Mouse (Mus musculus): Measurements from ENCODE around the gene Dgkg. TPM values are rescaled to one million over a fixed set of nuclear protein-coding genes. Genes with fewer than 3 reads are reported as not detected.

Gene Dgkg
- total RNA-seq, 4 experiments from 2014 or later, result 3.3 to 6.6 (median 5.2) TPM

DNA sequence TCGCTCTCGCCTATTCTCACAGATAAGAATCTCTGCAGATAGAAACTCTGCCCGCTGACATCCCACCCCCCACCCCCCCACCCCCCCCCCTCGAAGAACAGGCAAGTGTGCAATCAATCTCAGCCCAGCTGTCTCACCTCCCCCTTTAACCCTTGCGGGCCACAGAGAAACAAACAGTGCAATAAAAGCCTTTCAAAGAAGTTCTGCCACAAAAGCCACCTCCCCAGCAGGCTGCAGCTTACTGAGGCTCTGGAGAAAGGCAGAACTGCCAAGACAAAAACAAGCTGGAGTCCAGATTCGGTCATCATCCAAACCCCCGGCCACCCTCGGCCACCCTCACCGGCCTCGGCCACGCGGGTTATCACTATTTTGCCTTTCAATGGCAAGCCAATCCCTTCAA is 223.1 kb downstream of the Dgkg start:
- no peak for DNase-seq

DNA sequence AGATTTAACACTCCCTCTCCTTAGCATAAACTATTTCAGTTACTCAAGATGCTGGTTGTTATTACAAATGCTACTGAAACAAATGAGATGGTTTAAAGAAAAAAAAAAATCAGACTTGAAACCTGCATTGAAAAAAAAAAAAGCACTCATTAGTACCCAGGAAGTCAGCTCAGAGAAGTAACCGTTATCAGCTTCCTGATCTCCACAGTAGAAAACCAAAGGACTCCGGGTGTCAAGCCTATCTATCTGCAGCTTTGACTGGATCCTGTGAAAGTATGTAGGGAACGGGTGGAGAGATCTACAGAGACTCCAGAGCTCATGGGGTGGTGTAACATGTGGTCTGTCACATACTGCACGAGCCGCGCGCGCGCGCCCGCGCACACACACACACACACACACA is 225.2 kb downstream of the Dgkg start:
- DNase-seq, result no peak

GRCm38 (mm10) chr16:22431335-22431734 is 225.7 kb downstream of the Dgkg start:
- no peak for DNase-seq

DNA sequence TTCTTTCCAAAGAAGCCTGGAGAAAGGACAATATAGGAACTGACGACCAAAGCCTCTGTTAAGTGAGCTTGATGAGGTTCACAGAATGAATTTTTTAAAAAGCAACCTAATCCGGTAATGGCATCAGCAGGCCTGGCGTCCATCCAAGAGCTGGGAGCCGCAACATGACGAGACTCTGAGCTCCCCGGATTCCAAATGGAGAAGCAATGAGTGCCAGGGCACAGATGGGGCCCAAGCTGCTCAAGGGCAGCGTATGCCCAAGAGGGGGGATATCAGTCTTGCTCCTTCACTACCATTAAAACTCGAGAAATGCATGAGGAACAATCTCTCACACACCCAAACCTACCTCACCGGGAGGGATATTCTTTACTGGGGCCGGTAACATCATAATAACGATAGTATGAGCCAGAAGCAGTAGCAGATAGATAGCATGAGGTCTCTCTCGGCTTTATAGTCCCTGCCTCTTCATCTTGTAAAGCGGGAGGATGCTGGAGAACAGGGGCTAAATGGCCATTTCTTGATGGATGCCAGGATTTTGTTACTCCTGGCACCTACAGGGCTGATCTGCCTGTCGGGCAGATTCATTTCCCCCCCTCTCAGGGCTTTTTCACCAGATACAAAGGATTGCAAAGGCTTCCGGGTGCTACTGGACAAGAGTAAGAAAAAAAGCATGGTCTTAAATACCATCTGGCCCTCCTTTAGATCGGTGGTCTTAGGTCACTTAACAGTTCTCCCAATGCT is 226.6 kb downstream of the Dgkg start:
- no peak for DNase-seq

DNA sequence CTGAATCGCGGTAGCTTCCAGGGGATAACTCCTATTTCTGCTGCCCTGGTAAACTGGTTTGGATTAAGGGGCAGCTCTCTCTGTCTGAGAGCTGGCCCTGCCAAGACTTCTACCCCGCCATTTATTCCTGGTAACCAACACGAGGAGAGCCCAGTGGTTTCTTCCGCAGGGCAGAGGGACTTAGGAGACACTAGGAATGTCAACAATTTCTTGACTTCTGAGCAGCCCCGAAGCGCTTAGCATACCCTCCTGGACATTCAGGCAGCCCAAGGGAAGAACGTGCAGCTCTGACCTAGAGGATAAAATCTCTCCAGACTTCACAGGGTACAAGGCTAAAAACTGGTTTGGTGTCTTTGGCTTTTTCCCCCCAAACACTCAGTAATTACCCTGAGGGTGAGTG is 227.6 kb downstream of the Dgkg start:
- DNase-seq, result no peak

- peak; percentile 40 for DNase-seq
These were observed 228.1 kb downstream of the Dgkg start for GRCm38 (mm10) chr16:22428853-22429341.

DNA sequence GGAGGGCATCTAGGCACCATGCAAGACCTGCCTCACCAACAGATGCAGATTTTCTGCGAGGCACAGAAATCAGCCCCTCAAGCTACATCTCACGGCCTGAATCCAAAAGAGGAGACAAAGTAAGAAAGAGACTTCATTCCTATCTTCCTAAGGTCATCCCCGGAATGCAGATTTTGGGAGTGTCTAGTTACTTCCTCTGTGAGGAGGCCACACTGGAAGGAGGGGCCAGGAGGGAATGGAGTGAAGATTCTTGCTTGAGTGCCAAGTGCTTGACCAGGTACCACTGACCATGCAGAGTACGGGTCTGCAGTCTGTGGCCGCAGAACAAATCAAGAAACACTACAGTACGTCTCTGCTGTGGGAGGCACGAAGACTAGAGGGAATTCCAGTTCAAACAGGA is 230.2 kb downstream of the Dgkg start:
- DNase-seq, result no peak

DNA sequence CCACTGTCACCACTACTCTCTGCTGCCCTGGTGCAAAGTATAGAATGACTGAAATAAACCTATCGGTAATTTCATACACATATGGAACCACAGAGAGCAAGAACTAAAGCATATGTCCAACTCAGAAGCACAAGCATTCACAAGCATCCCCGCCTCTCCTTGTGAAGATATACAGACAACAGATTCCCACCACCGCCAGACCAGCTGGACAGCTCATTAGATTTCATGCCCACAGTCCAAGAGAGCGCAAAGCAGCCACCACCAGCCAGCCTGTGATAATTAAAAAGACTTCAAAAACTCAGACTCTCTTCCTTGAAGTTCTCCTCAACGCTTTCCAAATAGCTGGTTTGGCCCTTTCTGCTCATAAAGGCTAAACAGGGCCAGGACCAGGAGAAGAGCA is 234.8 kb downstream of the Dgkg start:
- no peak for DNase-seq

Small RNAs within 50 kb of the gene (microRNA-seq; reads per million reads assigned to microRNA genes)
- gene Mir6362 (0 reads per million in 2 experiments), gene Mir8095 (0 reads per million in 2 experiments)

Other genes with a start within 250 kb of the Dgkg start
- gene Etv5, start 217.5 kb downstream of the Dgkg start, total RNA-seq (2022), result 10 to 100 TPM; 26.9 to 38.9 (median 29.8) TPM
- gene Crygs, start 154.4 kb upstream of the Dgkg start, total RNA-seq (2022), result not detected
- 10 to 100 TPM; 19.2 to 26.1 (median 23.1) TPM for gene Tbccd1, start 200.4 kb upstream of the Dgkg start, total RNA-seq (2022)
- 10 to 100 TPM; 55.9 to 75.2 (median 64.1) TPM for gene Dnajb11, start 200.6 kb upstream of the Dgkg start, total RNA-seq (2022)
- 1 to 10 TPM; 6.1 to 8.4 (median 7.2) TPM for gene Ahsg, start 234.1 kb upstream of the Dgkg start, total RNA-seq (2022)

All from adrenal gland, adult 8-10 months (tissue).